Mouse (Mus musculus) embryonic facial prominence, embryonic 14.5 days (tissue): ENCODE results near the gene Usp32. TPM values are rescaled to one million over a fixed set of nuclear protein-coding genes. Genes with fewer than 3 reads are reported as not detected.

Experiments used
- ATAC-seq: fragments of 200-750 bp; cut with Nextera tagmentation; 2 replicates; pipeline ENCODE4 v1.8.0; 2017; ENCODE audit warnings: low read depth, moderate number of reproducible peaks, moderate TSS enrichment
- DNase-seq: peaks from one replicate; pipeline ENCODE4 v3.0.0-alpha.2; 2015; ENCODE audit warnings: low spot score
- H3K27ac ChIP-seq: fragments of 300-500 bp; sonication (generic); replicated peaks from 2 replicates; pipeline ENCODE4 v1.5.1; 2014; ENCODE audit warnings: low read depth, mild to moderate bottlenecking, low read length, moderate library complexity
- H3K27me3 ChIP-seq: fragments of 300-500 bp; sonication (generic); replicated peaks from 2 replicates; pipeline ENCODE4 v1.6.1; 2014; ENCODE audit warnings: low read length; ENCODE audit not compliant: control insufficient read depth, insufficient read depth
- H3K36me3 ChIP-seq: fragments of 300-500 bp; sonication (generic); 2 replicates; pipeline ENCODE4 v1.6.1; 2014; ENCODE audit warnings: low read length, mixed read lengths; ENCODE audit not compliant: control insufficient read depth, insufficient read depth
- H3K4me1 ChIP-seq: fragments of 300-500 bp; sonication (generic); 2 replicates; pipeline ENCODE4 v1.6.1; 2014; ENCODE audit warnings: antibody characterized with exemption, low read length; ENCODE audit not compliant: control insufficient read depth, insufficient read depth
- H3K4me2 ChIP-seq: fragments of 300-500 bp; sonication (generic); 2 replicates; pipeline ENCODE4 v1.6.1; 2014; ENCODE audit warnings: low read depth, mild to moderate bottlenecking, low read length, moderate library complexity, mixed read lengths
- H3K4me3 ChIP-seq: fragments of 300-500 bp; sonication (generic); 2 replicates; pipeline ENCODE4 v1.5.1; 2014; ENCODE audit warnings: low read depth, mild to moderate bottlenecking, low read length
- H3K9ac ChIP-seq: fragments of 300-500 bp; sonication (generic); 2 replicates; pipeline ENCODE4 v1.6.1; 2014; ENCODE audit warnings: low read depth, mild to moderate bottlenecking, low read length, moderate library complexity, mixed read lengths
- H3K9me3 ChIP-seq: fragments of 300-500 bp; sonication (generic); 2 replicates; pipeline ENCODE4 v1.6.1; 2016; ENCODE audit warnings: low read length; ENCODE audit not compliant: control insufficient read depth
- WGBS: fragments of 180-500 bp; shearing (Covaris S2); extraction: QIAGEN DNeasy Blood & Tissue Kit; methylation state at CpG from one replicate; pipeline ENCODE4 v1.1.7; 2014; 5-methylcytosine and 5-hydroxymethylcytosine counted together
- polyA plus RNA-seq: library from polyadenylated mRNA; unstranded; fragments of >200 nt; fragmentation: Nextera tagmentation; extraction: Ambion mirVana; gene quantifications from 2 replicates; pipeline ENCODE4 v1.2.1, GENCODE M21; 2014

Usp32 gene
- polyA plus RNA-seq, 1 experiment from 2014 or later: 4.9 TPM

GRCm38 (mm10) chr11:85109957-85110356 lies 30.0 kb downstream of the Usp32 start:
- Histone ChIP-seq H3K27me3 (no peaks in the 10 kb centered on the region), H3K27ac (no peak overlapping the region), H3K36me3 (0 out of 2 replicates have a peak, but pooled peaks cover 5% of the 10 kb centered on the region), H3K9me3 (no peaks in the 10 kb centered on the region), H3K4me1 (no peaks in the 10 kb centered on the region), H3K9ac (no peak overlapping the region), H3K4me3 (no peak overlapping the region), H3K4me2 (no peak overlapping the region)
- no peak for ATAC-seq
- no peak for DNase-seq

GRCm38 (mm10) chr11:85107217-85107616 lies 32.7 kb downstream of the Usp32 start:
- H3K9ac ChIP-seq: no peak overlapping the region
- no peaks in the 10 kb centered on the region for H3K4me1 ChIP-seq
- 97% methylated on average over 3 of the region's 3 CpGs for WGBS

GRCm38 (mm10) chr11:85105836-85106235 lies 34.1 kb downstream of the Usp32 start:
- H3K4me2 ChIP-seq: no peak overlapping the region
- ATAC-seq: no peak
- H3K9me3 ChIP-seq: no peaks in the 10 kb centered on the region
- H3K4me3 ChIP-seq: no peak overlapping the region
- H3K27me3 ChIP-seq: no peaks in the 10 kb centered on the region
- no peaks in the 10 kb centered on the region for H3K4me1 ChIP-seq
- no peak overlapping the region for H3K9ac ChIP-seq
- H3K27ac ChIP-seq: no peak overlapping the region
- whole genome bisulfite sequencing: 86% methylated on average over 2 of the region's 2 CpGs
- peaks cover 10% of the 10 kb centered on the region; the same call in 1 of the 2 replicates for H3K36me3 ChIP-seq
- no peak for DNase-seq

More at GRCm38 (mm10) chr11:85107217-85107616, 32.7 kb downstream of the Usp32 start:
- H3K4me3 ChIP-seq: no peak overlapping the region
- no peaks in the 10 kb centered on the region for H3K27me3 ChIP-seq
- H3K36me3 ChIP-seq: peaks cover 8% of the 10 kb centered on the region; the same call in 1 of the 2 replicates
- H3K27ac ChIP-seq: no peak overlapping the region
- no peak overlapping the region for H3K4me2 ChIP-seq
- no peak for DNase-seq
- no peaks in the 10 kb centered on the region for H3K9me3 ChIP-seq
- ATAC-seq: no peak

GRCm38 (mm10) chr11:85103763-85104162 lies 36.2 kb downstream of the Usp32 start:
- ATAC-seq (no peak), DNase-seq (no peak)
- no peak overlapping the region for H3K27ac ChIP-seq
- H3K4me1 ChIP-seq: no peaks in the 10 kb centered on the region
- peaks cover 14% of the 10 kb centered on the region; the same call in 1 of the 2 replicates for H3K36me3 ChIP-seq
- no peak overlapping the region for H3K4me2 ChIP-seq
- H3K27me3 ChIP-seq: no peaks in the 10 kb centered on the region
- 57% methylated on average over 2 of the region's 2 CpGs for WGBS
- H3K9ac ChIP-seq: no peak overlapping the region
- no peak overlapping the region for H3K4me3 ChIP-seq
- H3K9me3 ChIP-seq: no peaks in the 10 kb centered on the region

GRCm38 (mm10) chr11:85095116-85095515 lies 44.8 kb downstream of the Usp32 start:
- H3K4me3 ChIP-seq: no peak overlapping the region
- H3K4me2 ChIP-seq: no peak overlapping the region
- ATAC-seq: no peak
- H3K9ac ChIP-seq: no peak overlapping the region
- peaks cover 7% of the 10 kb centered on the region for H3K36me3 ChIP-seq
- H3K4me1 ChIP-seq: no peaks in the 10 kb centered on the region
- no peak for DNase-seq
- H3K27ac ChIP-seq: no peak overlapping the region
- H3K9me3 ChIP-seq: 0 out of 2 replicates have a peak, but pooled peaks cover 3% of the 10 kb centered on the region
- 58% methylated on average over 5 of the region's 5 CpGs for WGBS
- no peaks in the 10 kb centered on the region for H3K27me3 ChIP-seq

- peaks cover 9% of the 10 kb centered on the region; the same call in 1 of the 2 replicates for H3K36me3 ChIP-seq
- DNase-seq (no peak), ATAC-seq (no peak)
- no peak overlapping the region for H3K4me2 ChIP-seq
- no peaks in the 10 kb centered on the region for H3K27me3 ChIP-seq
- H3K4me1 ChIP-seq: no peaks in the 10 kb centered on the region
- H3K4me3 ChIP-seq: no peak overlapping the region
- no peak overlapping the region for H3K9ac ChIP-seq
- H3K27ac ChIP-seq: no peak overlapping the region
- H3K9me3 ChIP-seq: 0 out of 2 replicates have a peak, but pooled peaks cover 3% of the 10 kb centered on the region
Measured at GRCm38 (mm10) chr11:85086253-85086652, 53.7 kb downstream of the Usp32 start.

- WGBS: 96% methylated on average over 4 of the region's 4 CpGs
- Histone ChIP-seq H3K27me3 (no peaks in the 10 kb centered on the region), H3K4me3 (no peak overlapping the region), H3K27ac (no peak overlapping the region), H3K9me3 (no peaks in the 10 kb centered on the region), H3K4me1 (no peaks in the 10 kb centered on the region), H3K36me3 (0 out of 2 replicates have a peak, but pooled peaks cover 4% of the 10 kb centered on the region), H3K9ac (no peak overlapping the region), H3K4me2 (no peak overlapping the region)
- ATAC-seq (no peak), DNase-seq (no peak)
Measured at GRCm38 (mm10) chr11:85067871-85068270, 72.1 kb downstream of the Usp32 start.

- Histone ChIP-seq H3K27me3 (no peaks in the 10 kb centered on the region), H3K27ac (no peak overlapping the region), H3K9ac (no peak overlapping the region), H3K4me2 (no peak overlapping the region), H3K4me1 (no peaks in the 10 kb centered on the region), H3K4me3 (no peak overlapping the region), H3K9me3 (no peaks in the 10 kb centered on the region), H3K36me3 (0 out of 2 replicates have a peak, but pooled peaks cover 3% of the 10 kb centered on the region)
- no peak for ATAC-seq
- DNase-seq: no peak
- WGBS: 90% methylated on average over 4 of the region's 4 CpGs
Measured at GRCm38 (mm10) chr11:85058562-85058961, 81.4 kb downstream of the Usp32 start.

- DNase-seq: no peak
Measured at GRCm38 (mm10) chr11:85057544-85057943, 82.4 kb downstream of the Usp32 start.

More at GRCm38 (mm10) chr11:85057544-85057943, 82.4 kb downstream of the Usp32 start:
- H3K4me1 ChIP-seq: no peaks in the 10 kb centered on the region
- H3K36me3 ChIP-seq: 0 out of 2 replicates have a peak, but pooled peaks cover 3% of the 10 kb centered on the region
- H3K4me3 ChIP-seq: no peak overlapping the region
- no peak overlapping the region for H3K4me2 ChIP-seq
- H3K27ac ChIP-seq: no peak overlapping the region
- H3K9ac ChIP-seq: no peak overlapping the region
- ATAC-seq: no peak
- H3K27me3 ChIP-seq: no peaks in the 10 kb centered on the region
- H3K9me3 ChIP-seq: no peaks in the 10 kb centered on the region
- WGBS: 100% methylated on average over 1 of the region's 1 CpGs
